Mouse (Mus musculus) forebrain, embryonic 11.5 days (tissue): Measurements from ENCODE around the gene Trim58. TPM values are rescaled to one million over a fixed set of nuclear protein-coding genes. Genes with fewer than 3 reads are reported as not detected.

Source experiments
- ATAC-seq: fragments of 200-750 bp; cut with Nextera tagmentation; replicated peaks from 2 replicates; pipeline ENCODE4 v1.8.0; 2017; ENCODE audit warnings: moderate TSS enrichment; ENCODE audit not compliant: low FRiP score
- DNase-seq: peaks from one replicate; pipeline ENCODE4 v3.0.0-alpha.2; 2017; ENCODE audit warnings: low spot score
- H3K27ac ChIP-seq: fragments of 300-500 bp; sonication (generic); 2 replicates; pipeline ENCODE4 v1.5.1; 2014; ENCODE audit warnings: low read depth, low read length
- H3K27me3 ChIP-seq: fragments of 300-500 bp; sonication (generic); 2 replicates; pipeline ENCODE4 v1.6.1; 2014; ENCODE audit warnings: mild to moderate bottlenecking, low read length, mixed read lengths; ENCODE audit not compliant: control insufficient read depth, insufficient read depth
- H3K36me3 ChIP-seq: fragments of 300-500 bp; sonication (generic); 2 replicates; pipeline ENCODE4 v1.6.1; 2014; ENCODE audit warnings: mild to moderate bottlenecking, low read length, moderate library complexity, mixed read lengths; ENCODE audit not compliant: control insufficient read depth, insufficient read depth
- H3K4me1 ChIP-seq: fragments of 300-500 bp; sonication (generic); replicated peaks from 2 replicates; pipeline ENCODE4 v1.6.1; 2014; ENCODE audit warnings: low read length, mixed read lengths; ENCODE audit not compliant: control insufficient read depth, insufficient read depth
- H3K4me2 ChIP-seq: fragments of 300-500 bp; sonication (generic); 2 replicates; pipeline ENCODE4 v1.6.1; 2014; ENCODE audit warnings: low read depth, mild to moderate bottlenecking, low read length, moderate library complexity, mixed read lengths; ENCODE audit not compliant: severe bottlenecking
- H3K4me3 ChIP-seq: fragments of 300-500 bp; sonication (generic); 2 replicates; pipeline ENCODE4 v1.5.1; 2014; ENCODE audit warnings: low read depth, low read length
- H3K9ac ChIP-seq: fragments of 300-500 bp; sonication (generic); 2 replicates; pipeline ENCODE4 v1.6.1; 2014; ENCODE audit warnings: low read length
- H3K9me3 ChIP-seq: fragments of 300-500 bp; sonication (generic); 2 replicates; pipeline ENCODE4 v1.6.1; 2016; ENCODE audit warnings: low read length, mixed read lengths; ENCODE audit not compliant: control insufficient read depth
- WGBS: fragments of 180-500 bp; shearing (Covaris S2); extraction: QIAGEN DNeasy Blood & Tissue Kit; methylation state at CpG from one replicate; pipeline ENCODE4 v1.1.7; 2014; 5-methylcytosine and 5-hydroxymethylcytosine counted together
- polyA plus RNA-seq: library from polyadenylated mRNA; unstranded; fragments of >200 nt; fragmentation: Nextera tagmentation; extraction: Ambion mirVana; gene quantifications from 2 replicates; pipeline ENCODE4 v1.2.1, GENCODE M21; 2014

The Trim58 gene
- polyA plus RNA-seq, 1 experiment from 2014 or later, result 0.55 TPM

DNA sequence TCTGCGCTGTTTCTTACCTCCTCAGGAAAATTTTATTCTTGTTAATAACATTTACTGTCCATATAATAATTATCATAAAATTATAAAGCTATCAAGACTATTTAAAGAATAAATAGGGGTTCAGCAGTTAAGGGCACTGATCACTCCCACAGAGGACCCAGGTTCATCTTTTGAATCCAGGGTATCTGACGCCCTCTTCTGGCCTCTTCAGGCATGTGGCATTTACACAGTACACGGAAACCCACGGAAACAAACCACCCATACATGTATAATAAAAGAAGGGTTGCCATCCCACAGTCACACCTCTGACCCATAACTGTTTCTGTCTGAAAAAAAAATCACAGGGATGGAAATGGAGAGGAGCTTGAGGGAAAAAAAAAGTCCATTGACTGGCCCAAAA, 31.6 kb downstream of the Trim58 start:
- DNase-seq (no peak), ATAC-seq (no peak)
- Histone ChIP-seq H3K27me3 (no peaks in the 10 kb centered on the region), H3K9me3 (no peaks in the 10 kb centered on the region), H3K9ac (no peak overlapping the region), H3K36me3 (no peaks in the 10 kb centered on the region), H3K4me1 (no peaks in the 10 kb centered on the region), H3K27ac (no peak overlapping the region), H3K4me2 (no peak overlapping the region), H3K4me3 (no peak overlapping the region)
- 51% methylated on average over 4 of the region's 4 CpGs for WGBS

DNA sequence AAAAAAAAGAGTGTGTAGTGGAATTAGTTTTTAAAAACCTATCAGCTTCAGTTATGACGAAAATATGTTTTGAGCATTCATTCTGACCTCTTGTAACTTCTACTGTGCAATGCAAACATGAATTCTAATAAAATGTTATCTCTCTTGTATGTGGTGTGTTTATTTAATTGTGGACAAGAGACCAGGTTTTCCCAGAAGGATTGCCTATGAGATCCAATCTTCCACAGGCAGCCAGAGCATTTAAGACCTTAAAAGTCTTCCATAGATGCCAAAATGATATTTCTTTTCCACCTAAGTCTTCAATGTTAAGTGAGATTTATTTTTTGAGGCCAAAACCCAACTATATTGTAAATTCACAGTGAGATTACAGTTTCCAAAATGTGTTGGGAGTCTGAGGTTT, 40.5 kb downstream of the Trim58 start, which contains the start of gene Olfr320:
TSS of gene Olfr320 (plus strand) at position 301 of the 400 bp plus-strand sequence.
- no peaks in the 10 kb centered on the region for H3K36me3 ChIP-seq
- no peak within 1 kb of the TSS for H3K9ac ChIP-seq
- no peaks in the 10 kb centered on the region for H3K27me3 ChIP-seq
- H3K4me1 ChIP-seq, result no peaks in the 10 kb centered on the region
- no peak within 1 kb of the TSS for H3K4me2 ChIP-seq
- no peak within 1 kb of the TSS for H3K4me3 ChIP-seq
- 76% methylated on average over 1 of the region's 1 CpGs for WGBS
- ATAC-seq, result no peak
- no peaks in the 10 kb centered on the region for H3K9me3 ChIP-seq
- no peak for DNase-seq
- no peak within 1 kb of the TSS for H3K27ac ChIP-seq

DNA sequence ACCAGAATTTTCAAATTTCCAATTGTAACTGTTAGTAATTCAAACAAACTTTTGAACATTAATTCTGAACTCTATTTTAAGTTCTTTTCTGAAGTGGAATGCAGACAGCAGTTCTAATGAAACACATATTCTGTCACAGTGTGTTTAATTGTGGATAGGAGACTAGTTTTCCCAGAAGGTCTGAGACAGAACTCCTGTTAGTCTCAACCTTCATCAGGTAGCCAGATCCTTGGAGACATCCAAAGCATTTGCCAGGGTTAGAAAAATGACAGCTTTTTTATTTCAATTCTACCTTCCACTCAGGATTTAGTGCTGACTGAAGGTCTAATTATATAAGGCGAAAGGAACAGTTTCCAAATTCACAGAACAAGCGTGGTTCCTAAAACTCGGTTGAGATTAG, 58.6 kb downstream of the Trim58 start, which contains the start of gene Olfr319:
TSS of gene Olfr319 (plus strand) at position 301 of the 400 bp plus-strand sequence.
- H3K4me3 ChIP-seq, result no peak within 1 kb of the TSS
- no peaks in the 10 kb centered on the region for H3K36me3 ChIP-seq
- 91% methylated on average over 3 of the region's 3 CpGs for WGBS
- H3K27ac ChIP-seq, result no peak within 1 kb of the TSS
- H3K9ac ChIP-seq, result no peak within 1 kb of the TSS
- ATAC-seq (no peak), DNase-seq (no peak)
- no peaks in the 10 kb centered on the region; the same call in 1 of the 2 replicates for H3K9me3 ChIP-seq
- H3K4me2 ChIP-seq, result no peak within 1 kb of the TSS
- no peaks in the 10 kb centered on the region for H3K27me3 ChIP-seq
- no peaks in the 10 kb centered on the region for H3K4me1 ChIP-seq

Other genes with a start within 250 kb of the Trim58 start
- gene 1810065E05Rik, start 219.4 kb upstream of the Trim58 start, polyA plus RNA-seq, result not detected in 2 replicates
- not detected in 2 replicates for gene Gm12253, start 207.9 kb upstream of the Trim58 start, polyA plus RNA-seq
- not detected in 2 replicates for gene Lypd9, start 187.5 kb upstream of the Trim58 start, polyA plus RNA-seq
- gene Olfr30, start 178.2 kb upstream of the Trim58 start, polyA plus RNA-seq, result not detected in 2 replicates
- gene Olfr332, start 147.9 kb upstream of the Trim58 start, polyA plus RNA-seq, result not detected in 2 replicates
- gene Olfr331, start 137.9 kb upstream of the Trim58 start, polyA plus RNA-seq, result not detected in 2 replicates
- not detected in 2 replicates for gene Olfr330, start 105.6 kb upstream of the Trim58 start, polyA plus RNA-seq
- not detected in 2 replicates for gene Olfr329-ps, start 94.0 kb upstream of the Trim58 start, polyA plus RNA-seq
- gene Olfr328, start 84.8 kb upstream of the Trim58 start, polyA plus RNA-seq, result 0.07 and 0.12 TPM in 2 replicates
- not detected in 2 replicates for gene Olfr224, start 69.9 kb upstream of the Trim58 start, polyA plus RNA-seq
- not detected in 2 replicates for gene Olfr325, start 62.7 kb upstream of the Trim58 start, polyA plus RNA-seq
- gene Olfr324, start 45.4 kb upstream of the Trim58 start, polyA plus RNA-seq, result not detected in 2 replicates
- not detected in 2 replicates for gene 2210407C18Rik, start 24.4 kb upstream of the Trim58 start, polyA plus RNA-seq
- not detected in 2 replicates for gene Olfr323, start 10.0 kb upstream of the Trim58 start, polyA plus RNA-seq
- not detected in 2 replicates for gene Olfr322, start 18.3 kb downstream of the Trim58 start, polyA plus RNA-seq
- gene Olfr320, start 40.6 kb downstream of the Trim58 start, polyA plus RNA-seq, result not detected in 2 replicates
- not detected in 2 replicates for gene Olfr319, start 58.7 kb downstream of the Trim58 start, polyA plus RNA-seq
- not detected in 2 replicates for gene Olfr318, start 83.5 kb downstream of the Trim58 start, polyA plus RNA-seq
- not detected in 2 replicates for gene Olfr317, start 98.7 kb downstream of the Trim58 start, polyA plus RNA-seq
- gene Olfr316, start 112.3 kb downstream of the Trim58 start, polyA plus RNA-seq, result not detected in 2 replicates
- not detected in 2 replicates for gene Olfr315, start 132.7 kb downstream of the Trim58 start, polyA plus RNA-seq
- not detected in 2 replicates for gene Olfr314, start 142.5 kb downstream of the Trim58 start, polyA plus RNA-seq
- gene Fam183b, start 161.5 kb downstream of the Trim58 start, polyA plus RNA-seq, result 1.8 and 2.0 TPM in 2 replicates
- 0.07 TPM in 1 of 2 replicates, not detected in the other for gene Olfr313, start 174.5 kb downstream of the Trim58 start, polyA plus RNA-seq
- not detected in 2 replicates for gene Olfr312, start 188.8 kb downstream of the Trim58 start, polyA plus RNA-seq
- not detected in 2 replicates for gene Olfr311, start 198.8 kb downstream of the Trim58 start, polyA plus RNA-seq
- 11.9 and 15.2 TPM in 2 replicates for gene Gm12258, start 206.7 kb downstream of the Trim58 start, polyA plus RNA-seq
- 10.5 and 12.8 TPM in 2 replicates for gene 2810021J22Rik, start 226.8 kb downstream of the Trim58 start, polyA plus RNA-seq